Mouse (Mus musculus) kidney, adult 2 months (tissue): ENCODE results near the gene Pan2. TPM values are rescaled to one million over a fixed set of nuclear protein-coding genes. Genes with fewer than 3 reads are reported as not detected.

Experiments used
- DNase-seq: peaks from one replicate; pipeline ENCODE4 v3.0.0; 2021
- H3K27ac ChIP-seq: fragments of 200-500 bp; 2 replicates; pipeline ENCODE4 v1.5.1; 2012; ENCODE audit warnings: low read depth, low read length, control low read depth, inconsistent platforms; ENCODE audit not compliant: insufficient read depth
- H3K27me3 ChIP-seq: fragments of 200-500 bp; replicated peaks from 2 replicates; pipeline ENCODE4 v1.6.1; 2012; ENCODE audit warnings: mild to moderate bottlenecking, moderate library complexity, low read length, inconsistent platforms; ENCODE audit not compliant: control insufficient read depth, insufficient read depth
- H3K36me3 ChIP-seq: fragments of 200-500 bp; 2 replicates; pipeline ENCODE4 v1.6.1; 2012; ENCODE audit warnings: mild to moderate bottlenecking, moderate library complexity, low read length, inconsistent platforms; ENCODE audit not compliant: control insufficient read depth, insufficient read depth
- H3K4me1 ChIP-seq: fragments of 200-500 bp; 2 replicates; pipeline ENCODE4 v1.6.1; 2011; ENCODE audit warnings: low read length; ENCODE audit not compliant: control insufficient read depth, insufficient read depth
- H3K4me3 ChIP-seq: fragments of 200-500 bp; 2 replicates; pipeline ENCODE4 v1.5.1; 2011; ENCODE audit warnings: mild to moderate bottlenecking, low read depth, low read length, control low read depth; ENCODE audit not compliant: insufficient read depth
- CTCF ChIP-seq: fragments of 200-500 bp; conservative IDR thresholded peaks from 2 replicates; pipeline ENCODE4 v1.5.1; 2011; ENCODE audit warnings: low read depth, mild to moderate bottlenecking, control low read depth, low read length, moderate library complexity, mixed read lengths; ENCODE audit not compliant: insufficient read depth, insufficient read length
- POLR2A ChIP-seq: fragments of 200-500 bp; IDR thresholded peaks from one replicate; pipeline ENCODE4 v1.6.1; 2011; ENCODE audit warnings: low read depth, low read length, control low read depth
- WGBS: fragments of 180-500 bp; shearing (Covaris S2); methylation state at CpG from one replicate; pipeline ENCODE4 v1.1.7; 2018; 5-methylcytosine and 5-hydroxymethylcytosine counted together
- polyA plus RNA-seq: library from polyadenylated mRNA; depleted of rRNA; stranded (reverse); fragments of >200 nt; gene quantifications from 2 replicates; pipeline ENCODE4 v1.2.3, GENCODE M21; 2012; rRNA removed

Pan2 gene
- polyA plus RNA-seq, 1 experiment: 18.1 TPM

- WGBS: 78% methylated on average over 6 of the region's 6 CpGs
- no peak overlapping the region for H3K4me3 ChIP-seq
- H3K36me3 ChIP-seq: no peaks in the 10 kb centered on the region
- peaks cover 10% of the 10 kb centered on the region for H3K4me1 ChIP-seq
- no peak overlapping the region for H3K27ac ChIP-seq
- H3K27me3 ChIP-seq: no peaks in the 10 kb centered on the region
- no peak for TF ChIP-seq POLR2A
- no peak for TF ChIP-seq CTCF
- no peak for DNase-seq
Measured at GRCm38 (mm10) chr10:128370021-128370420, 66.9 kb downstream of the Pan2 start.

- DNase-seq: no peak
- no peak overlapping the region for H3K4me3 ChIP-seq
- no peak for TF ChIP-seq CTCF
- no peak for TF ChIP-seq POLR2A
Measured at GRCm38 (mm10) chr10:128370601-128371000, 67.5 kb downstream of the Pan2 start.

More at GRCm38 (mm10) chr10:128370601-128371000, 67.5 kb downstream of the Pan2 start:
- Histone ChIP-seq H3K27ac (peak overlapping the region; percentile 17; the same call in 1 of the 2 replicates), H3K36me3 (no peaks in the 10 kb centered on the region), H3K27me3 (no peaks in the 10 kb centered on the region), H3K4me1 (peaks cover 10% of the 10 kb centered on the region)
- whole genome bisulfite sequencing: 29% methylated on average over 4 of the region's 4 CpGs

Other genes with a start within 250 kb of the Pan2 start
- 28.2 and 32.5 TPM in 2 replicates for gene Ptges3, start 244.4 kb upstream of the Pan2 start, polyA plus RNA-seq
- 4,550 and 7,521 TPM in 2 replicates for gene Atp5b, start 220.1 kb upstream of the Pan2 start, polyA plus RNA-seq
- gene Baz2a, start 211.8 kb upstream of the Pan2 start, polyA plus RNA-seq: 21.6 and 22.5 TPM in 2 replicates
- gene Rbms2, start 123.0 kb upstream of the Pan2 start, polyA plus RNA-seq: 69.0 and 70.1 TPM in 2 replicates
- 0.33 and 0.61 TPM in 2 replicates for gene Gls2, start 108.9 kb upstream of the Pan2 start, polyA plus RNA-seq
- gene Spryd4, start 91.5 kb upstream of the Pan2 start, polyA plus RNA-seq: 15.5 and 17.3 TPM in 2 replicates
- not detected in 2 replicates for gene Mip, start 77.5 kb upstream of the Pan2 start, polyA plus RNA-seq
- 2.7 and 3.8 TPM in 2 replicates for gene Timeless, start 71.3 kb upstream of the Pan2 start, polyA plus RNA-seq
- gene Apon, start 49.2 kb upstream of the Pan2 start, polyA plus RNA-seq: not detected in 2 replicates
- 0.08 and 0.30 TPM in 2 replicates for gene Apof, start 34.7 kb upstream of the Pan2 start, polyA plus RNA-seq
- gene Stat2, start 32.8 kb upstream of the Pan2 start, polyA plus RNA-seq: 18.6 TPM in 2 replicates
- gene Il23a, start 4.6 kb upstream of the Pan2 start, polyA plus RNA-seq: 0.05 and 0.10 TPM in 2 replicates
- 90.8 and 118 TPM in 2 replicates for gene Cnpy2, start 19.1 kb downstream of the Pan2 start, polyA plus RNA-seq
- 252 and 273 TPM in 2 replicates for gene Cs, start 34.4 kb downstream of the Pan2 start, polyA plus RNA-seq
- gene Coq10a, start 65.7 kb downstream of the Pan2 start, polyA plus RNA-seq: 58.7 and 72.3 TPM in 2 replicates
- 21.5 and 22.5 TPM in 2 replicates for gene Ankrd52, start 73.8 kb downstream of the Pan2 start, polyA plus RNA-seq
- gene Slc39a5, start 97.9 kb downstream of the Pan2 start, polyA plus RNA-seq: 114 and 137 TPM in 2 replicates
- 33.2 and 37.8 TPM in 2 replicates for gene Nabp2, start 108.2 kb downstream of the Pan2 start, polyA plus RNA-seq
- gene Rnf41, start 108.3 kb downstream of the Pan2 start, polyA plus RNA-seq: 19.5 and 19.6 TPM in 2 replicates
- gene Smarcc2, start 155.9 kb downstream of the Pan2 start, polyA plus RNA-seq: 81.3 and 81.4 TPM in 2 replicates
- 897 and 1,416 TPM in 2 replicates for gene Myl6, start 190.8 kb downstream of the Pan2 start, polyA plus RNA-seq
- gene Myl6b, start 195.3 kb downstream of the Pan2 start, polyA plus RNA-seq: 8.4 and 10.6 TPM in 2 replicates
- gene Esyt1, start 222.5 kb downstream of the Pan2 start, polyA plus RNA-seq: 24.5 and 25.5 TPM in 2 replicates
- gene Zc3h10, start 244.4 kb downstream of the Pan2 start, polyA plus RNA-seq: 10.0 and 11.3 TPM in 2 replicates
- 1,799 and 2,275 TPM in 2 replicates for gene Rpl41, start 246.0 kb downstream of the Pan2 start, polyA plus RNA-seq